Mouse (Mus musculus) kidney, postnatal 10 days (tissue): ENCODE data around the gene Plekha1.

ENCODE experiments used
- DNase-seq: peaks from one replicate; pipeline ENCODE4 v3.0.0; 2021; ENCODE audit warnings: mixed read lengths

Gene Plekha1

DNA sequence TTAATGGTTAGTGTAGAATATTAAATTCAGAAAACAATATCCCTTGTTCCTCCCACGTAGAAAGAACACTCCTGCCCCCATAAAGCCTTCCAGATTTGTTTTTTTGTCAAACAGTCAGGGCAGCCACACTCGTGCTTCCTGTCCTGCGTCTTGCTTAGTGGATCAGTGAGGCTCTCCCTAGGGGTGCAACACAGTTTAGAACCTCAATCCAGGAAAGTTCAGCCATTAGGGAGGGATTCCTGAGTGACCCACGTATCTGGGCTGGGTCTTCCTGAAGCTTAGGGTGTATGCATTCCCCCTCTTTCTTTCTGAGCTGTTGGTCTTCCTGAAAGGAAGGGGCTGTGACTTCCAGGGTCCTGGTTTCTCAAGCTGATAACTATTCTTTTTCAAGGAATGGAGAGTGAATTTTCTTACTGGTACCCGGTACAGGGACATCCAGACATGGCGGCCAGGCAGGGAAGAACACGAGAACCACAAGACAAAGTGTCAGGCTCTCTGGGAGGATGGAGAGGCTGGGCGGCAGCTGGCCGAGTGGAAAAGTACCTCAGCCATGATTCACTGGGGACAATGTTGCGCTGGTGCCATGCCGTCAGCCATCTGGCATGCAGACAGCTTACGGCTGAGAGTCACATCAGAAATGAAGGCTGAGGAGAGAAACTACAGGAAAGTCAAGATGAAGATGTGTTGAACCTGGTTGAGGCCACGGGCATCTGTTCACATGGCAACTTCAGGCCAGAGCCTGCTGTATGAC, 57.6 kb downstream of the Plekha1 start:
- DNase-seq, result no peak

DNA sequence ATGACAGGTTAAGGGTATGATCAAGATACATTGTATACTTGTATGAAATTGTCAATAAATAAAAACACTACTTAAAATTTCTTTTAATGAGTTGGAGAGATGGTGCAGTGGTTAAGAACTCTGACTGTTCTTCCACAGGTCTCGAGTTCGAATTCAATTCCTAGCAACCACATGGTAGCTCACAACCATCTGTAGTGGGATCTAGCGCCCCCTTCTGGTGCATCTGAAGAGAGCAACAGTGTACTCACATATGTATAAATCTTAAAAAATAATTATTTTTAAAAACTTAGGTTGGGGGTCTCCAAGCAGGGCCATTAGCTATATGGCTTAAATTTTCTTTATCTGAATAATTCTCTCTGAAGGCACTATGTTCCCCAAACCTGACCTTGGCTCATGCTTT, 64.8 kb downstream of the Plekha1 start:
- DNase-seq, result no peak

DNA sequence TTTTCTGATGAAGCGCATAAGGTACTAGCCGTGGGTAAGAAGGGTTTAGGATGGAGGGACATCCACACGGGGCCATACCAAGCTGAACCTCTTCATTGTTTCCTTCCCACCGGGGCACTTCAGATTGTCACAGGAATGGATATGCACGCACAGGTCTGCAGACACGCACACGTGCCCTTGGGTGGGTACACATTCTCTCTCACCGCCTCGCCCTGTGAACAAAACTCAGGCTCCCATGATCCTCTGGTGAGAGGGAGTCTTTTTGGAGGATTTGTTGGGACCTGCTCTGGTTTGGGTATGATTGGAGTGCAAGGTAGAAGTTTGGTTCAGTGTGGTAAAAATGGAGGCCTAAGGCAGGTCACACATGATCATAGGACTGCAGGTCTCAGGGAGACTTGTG, 67.4 kb downstream of the Plekha1 start:
- DNase-seq, result no peak

DNA sequence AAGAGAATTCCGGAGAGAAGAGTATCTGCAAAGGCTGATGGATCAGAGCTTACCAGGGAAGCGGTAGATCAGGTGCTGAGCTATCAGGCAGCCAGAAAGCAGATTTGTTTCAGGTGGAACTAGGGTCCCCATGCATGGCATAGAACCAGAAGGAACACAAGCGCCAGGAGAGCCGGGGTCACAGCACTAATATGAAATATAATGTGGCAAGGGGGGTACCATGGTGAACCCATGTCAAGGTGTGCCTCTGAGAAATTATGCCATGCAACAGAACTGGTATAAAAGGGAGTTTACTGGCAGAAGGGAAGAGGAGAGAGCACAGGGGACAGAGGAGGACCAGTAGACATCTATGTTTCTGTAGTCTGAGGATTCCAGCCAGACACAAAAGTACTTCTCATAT, 69.1 kb downstream of the Plekha1 start:
- no peak for DNase-seq

DNA sequence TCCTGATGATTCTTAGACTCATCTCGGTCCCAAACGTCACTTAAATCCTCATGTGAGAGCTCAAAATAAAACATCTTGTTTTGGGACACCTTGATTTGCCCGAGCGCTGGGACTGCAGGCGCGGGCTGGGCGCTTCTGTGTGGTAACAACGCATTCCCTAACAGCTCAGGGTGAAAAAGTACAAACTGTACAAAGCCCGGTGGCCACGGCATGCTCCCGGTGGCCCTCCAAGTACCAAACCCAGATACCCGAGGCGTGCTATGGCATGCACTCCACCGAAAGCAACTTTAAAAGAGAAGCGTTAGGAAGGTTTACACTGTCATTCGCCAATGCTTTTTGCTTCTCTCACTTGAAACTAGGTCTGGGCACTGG, 69.9 kb downstream of the Plekha1 start:
- no peak for DNase-seq

DNA sequence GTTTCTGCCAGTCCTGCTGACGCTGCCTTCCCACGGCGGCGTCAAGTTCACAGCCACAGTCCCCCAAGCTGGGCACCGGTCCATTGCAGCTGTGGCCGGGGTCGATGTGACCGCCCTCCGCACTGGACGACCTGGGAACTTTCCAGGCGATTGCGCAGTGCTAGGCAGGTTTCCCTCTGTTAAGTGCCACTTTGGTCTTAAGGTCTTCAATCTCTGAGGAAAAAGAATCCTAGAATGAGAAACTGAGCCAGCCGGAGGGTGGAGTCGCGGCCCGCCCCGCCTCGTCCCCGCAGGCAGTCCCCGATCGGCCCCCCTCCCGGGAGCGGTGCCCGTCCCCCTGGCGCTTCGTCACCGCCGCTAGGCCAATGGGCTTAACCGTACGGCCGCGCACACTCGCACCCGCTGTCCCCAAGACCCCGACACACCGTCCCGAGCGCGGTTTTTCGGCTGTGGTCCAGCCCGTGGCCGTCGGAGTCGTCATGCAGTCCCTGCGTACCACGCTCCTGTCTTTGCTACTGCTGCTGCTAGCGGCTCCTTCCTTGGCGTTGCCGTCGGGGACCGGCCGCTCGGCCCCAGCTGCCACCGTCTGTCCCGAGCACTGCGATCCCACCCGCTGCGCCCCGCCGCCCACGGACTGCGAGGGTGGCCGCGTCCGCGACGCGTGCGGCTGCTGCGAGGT, 70.4 kb downstream of the Plekha1 start, which contains the start of gene Htra1:
Htra1 (plus strand) TSS at position 319 of the 679 bp plus-strand sequence.
- DNase-seq, result peak; percentile 84

DNA sequence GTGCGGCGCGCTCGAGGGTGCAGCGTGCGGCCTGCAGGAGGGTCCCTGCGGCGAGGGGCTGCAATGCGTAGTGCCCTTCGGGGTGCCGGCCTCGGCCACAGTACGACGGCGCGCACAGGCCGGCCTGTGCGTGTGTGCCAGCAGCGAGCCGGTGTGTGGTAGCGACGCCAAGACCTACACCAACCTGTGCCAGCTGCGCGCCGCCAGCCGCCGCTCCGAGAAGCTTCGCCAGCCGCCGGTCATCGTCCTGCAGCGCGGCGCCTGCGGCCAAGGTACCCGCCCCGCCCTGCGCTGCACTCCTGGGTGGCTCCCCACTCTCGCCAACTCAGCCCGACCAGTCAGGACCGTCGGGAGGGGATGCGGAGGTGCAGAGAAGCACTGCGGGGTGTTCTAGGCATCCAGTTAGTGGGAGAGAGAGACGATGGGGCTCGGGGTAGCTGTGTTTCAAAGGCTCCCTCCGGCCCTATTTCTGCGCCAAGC, 71.0 kb downstream of the Plekha1 start:
- peak; percentile 56 for DNase-seq

DNA sequence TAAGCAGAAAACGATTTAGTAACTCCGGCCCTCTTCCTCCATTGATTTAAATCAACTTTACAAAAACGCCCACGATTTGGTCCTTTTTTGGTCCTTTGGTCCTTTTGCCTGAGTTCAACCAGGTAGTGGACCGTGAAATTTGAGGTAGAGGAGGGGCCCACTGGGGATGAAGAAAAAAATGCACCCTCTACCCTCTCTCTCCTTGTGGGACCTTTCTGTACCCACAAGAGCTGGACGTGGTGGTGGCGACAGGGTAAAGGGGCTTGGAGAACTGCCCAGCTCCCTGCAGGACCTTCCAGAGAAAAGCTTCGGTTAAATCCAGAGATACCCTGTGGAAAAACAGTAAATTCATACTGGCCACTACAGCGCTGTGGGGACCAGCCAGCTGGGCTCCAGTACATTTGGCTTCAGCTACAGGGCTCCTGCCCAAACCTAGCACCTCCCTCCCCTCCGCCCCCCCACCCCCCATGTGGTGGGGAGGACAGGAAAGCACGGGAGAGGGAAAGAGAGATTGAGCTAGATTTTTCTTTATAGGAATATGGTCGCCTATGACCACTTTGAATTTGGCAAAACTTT, 71.8 kb downstream of the Plekha1 start:
- peak; percentile 15 for DNase-seq

DNA sequence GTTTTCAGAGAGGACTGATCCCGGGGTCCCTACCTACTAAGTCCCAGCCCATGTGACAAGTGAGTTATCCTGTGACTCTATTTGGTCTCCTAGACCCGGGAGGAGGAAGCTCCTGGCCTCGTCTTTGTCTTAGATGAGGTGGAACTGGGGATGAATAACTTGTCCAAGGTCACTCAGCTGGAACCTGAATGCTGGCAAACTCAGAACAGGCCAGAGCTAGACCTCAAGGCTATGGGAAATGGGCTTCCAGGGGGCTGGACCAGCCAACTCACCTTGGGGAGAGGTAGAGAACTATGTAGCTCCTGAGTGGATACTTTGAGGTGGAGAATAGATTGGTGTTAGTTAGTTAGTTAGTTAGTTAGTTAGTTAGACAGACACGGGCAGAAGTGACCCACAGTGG, 72.4 kb downstream of the Plekha1 start:
- no peak for DNase-seq

DNA sequence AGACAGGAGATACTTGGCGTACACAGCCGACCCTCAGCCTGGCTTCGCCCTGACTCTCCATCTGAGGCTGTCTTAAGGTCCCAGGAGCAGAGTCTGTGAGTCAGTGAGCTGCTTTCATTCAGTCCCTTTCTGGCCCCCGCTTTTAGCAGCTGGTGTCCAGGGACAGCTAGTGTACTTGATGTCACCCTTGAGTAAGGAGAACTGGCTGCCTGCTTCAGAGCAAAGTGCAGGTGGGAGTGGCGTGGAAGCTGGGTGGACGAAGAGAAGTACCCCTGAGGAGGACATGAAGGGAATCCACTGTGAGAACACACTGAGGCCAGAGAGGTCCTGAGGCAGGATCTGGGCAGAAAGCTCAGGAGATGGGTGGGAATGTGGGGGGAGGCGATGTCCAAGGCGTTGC, 73.3 kb downstream of the Plekha1 start:
- no peak for DNase-seq

DNA sequence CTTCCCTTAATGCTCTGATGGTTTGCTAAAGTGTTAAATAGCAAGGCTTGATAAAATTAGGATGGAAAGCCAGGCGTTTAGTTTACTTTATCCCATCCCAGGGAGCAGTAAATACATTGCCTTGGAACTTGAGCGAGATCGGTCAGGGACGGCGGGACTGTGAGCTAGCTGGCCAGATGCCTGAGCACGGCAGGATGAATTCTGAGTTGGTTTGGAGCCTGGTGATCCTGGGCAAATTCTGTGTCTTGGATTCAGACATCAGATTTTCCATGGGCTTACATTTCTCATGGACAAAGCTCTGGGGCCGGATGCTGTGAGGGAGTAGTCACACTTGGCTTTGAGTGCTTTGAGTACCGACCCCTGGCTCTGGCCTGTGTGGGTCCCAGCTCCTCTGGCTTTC, 75.2 kb downstream of the Plekha1 start:
- DNase-seq, result no peak

DNA sequence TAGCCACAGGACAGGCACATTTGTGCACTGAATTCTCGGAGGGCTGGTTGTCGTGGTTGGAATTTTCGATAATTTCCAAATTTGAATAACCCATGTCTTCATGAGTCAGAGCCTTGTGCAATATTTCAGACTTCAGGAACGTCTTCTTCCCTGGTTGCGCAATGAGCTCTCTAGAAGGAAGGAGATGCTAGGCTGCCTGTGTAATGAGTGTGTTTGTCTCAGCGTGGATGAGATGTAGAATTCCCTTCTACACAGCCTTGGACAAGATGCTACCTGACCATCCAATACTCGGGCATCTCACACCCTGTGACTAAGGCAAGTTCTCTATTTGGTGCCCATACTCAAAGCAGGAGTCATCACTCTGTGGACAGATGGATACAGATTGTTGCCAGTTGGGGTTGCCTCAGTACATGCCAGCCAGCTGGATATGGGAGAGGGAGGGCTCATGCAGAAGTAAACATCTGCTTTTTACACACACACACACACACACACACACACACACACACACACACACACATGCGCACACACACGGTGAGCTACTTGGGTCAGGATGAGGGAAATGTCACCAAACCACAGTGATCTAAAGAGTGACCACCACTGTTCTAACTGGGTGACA, 77.8 kb downstream of the Plekha1 start:
- DNase-seq, result no peak

DNA sequence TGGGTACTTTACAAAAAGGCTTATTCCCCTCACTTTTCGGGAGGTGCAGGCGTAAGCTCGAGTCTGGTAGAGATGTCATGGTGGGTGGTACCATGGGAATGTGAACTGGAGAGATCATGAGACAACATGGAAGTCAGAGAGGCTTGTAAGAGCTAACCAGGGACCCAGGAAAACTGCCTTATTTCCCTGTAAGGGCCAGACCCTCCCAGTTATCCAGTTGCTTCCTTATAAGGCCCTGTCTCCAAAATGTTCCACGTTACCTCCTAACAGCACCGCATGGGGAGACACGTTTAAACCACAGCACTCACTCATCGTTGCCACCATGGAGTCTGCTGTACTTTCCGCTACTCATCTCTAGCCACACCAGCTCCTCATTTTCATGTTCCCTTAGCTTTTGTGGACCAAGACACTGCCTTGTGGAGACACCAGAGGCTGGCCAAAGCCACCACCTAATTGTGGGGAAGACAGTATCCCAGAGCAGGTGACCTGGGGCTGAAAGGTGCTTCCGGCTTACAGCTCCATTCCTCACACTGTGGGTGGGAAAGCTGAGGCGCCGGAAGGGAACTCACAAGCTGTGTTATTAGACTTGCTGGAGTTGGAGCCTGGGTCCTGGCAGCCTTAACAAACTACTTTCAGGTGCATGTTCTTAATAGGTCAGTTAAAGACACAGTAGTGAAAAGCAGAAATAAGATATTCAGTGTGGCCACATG, 79.4 kb downstream of the Plekha1 start:
- DNase-seq, result no peak

DNA sequence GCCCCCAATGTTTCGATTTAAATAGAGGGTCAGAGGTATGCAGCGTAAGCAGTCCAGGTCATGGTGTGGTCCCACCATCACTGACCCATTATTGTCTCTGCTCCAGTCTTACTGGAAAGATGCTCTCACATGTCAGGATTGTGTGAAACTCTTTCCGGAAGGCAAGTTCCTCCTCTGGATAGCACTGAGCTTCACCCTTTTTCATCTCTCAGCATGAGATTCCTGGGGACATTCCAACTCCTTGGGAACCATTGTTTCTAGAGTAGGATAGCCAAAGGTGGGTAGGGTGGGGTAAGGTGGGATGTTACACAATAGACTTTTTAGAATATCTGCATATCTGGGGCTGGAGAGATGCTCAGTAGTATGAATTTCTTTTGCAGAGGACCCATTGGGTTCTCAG, 80.2 kb downstream of the Plekha1 start:
- DNase-seq, result no peak

DNA sequence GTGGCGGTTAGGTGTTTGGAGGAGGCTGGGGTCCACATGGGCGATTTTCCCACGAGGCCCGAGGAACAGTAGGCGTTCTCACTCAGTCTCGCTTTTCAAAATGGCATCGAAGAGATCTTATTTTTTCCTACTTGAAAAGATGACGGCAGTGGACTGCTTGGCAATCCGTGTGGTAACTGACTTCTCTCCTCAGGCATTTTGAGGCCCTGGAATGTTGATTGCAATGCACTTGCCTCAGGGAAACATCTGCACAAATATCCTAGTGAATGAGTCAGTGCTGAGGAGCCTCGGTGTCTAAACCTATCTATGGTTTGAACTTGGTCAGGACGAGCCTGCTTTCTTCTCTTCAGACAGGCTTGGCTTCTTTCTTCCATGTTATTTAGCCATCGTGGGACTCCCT, 80.7 kb downstream of the Plekha1 start:
- DNase-seq, result no peak

DNA sequence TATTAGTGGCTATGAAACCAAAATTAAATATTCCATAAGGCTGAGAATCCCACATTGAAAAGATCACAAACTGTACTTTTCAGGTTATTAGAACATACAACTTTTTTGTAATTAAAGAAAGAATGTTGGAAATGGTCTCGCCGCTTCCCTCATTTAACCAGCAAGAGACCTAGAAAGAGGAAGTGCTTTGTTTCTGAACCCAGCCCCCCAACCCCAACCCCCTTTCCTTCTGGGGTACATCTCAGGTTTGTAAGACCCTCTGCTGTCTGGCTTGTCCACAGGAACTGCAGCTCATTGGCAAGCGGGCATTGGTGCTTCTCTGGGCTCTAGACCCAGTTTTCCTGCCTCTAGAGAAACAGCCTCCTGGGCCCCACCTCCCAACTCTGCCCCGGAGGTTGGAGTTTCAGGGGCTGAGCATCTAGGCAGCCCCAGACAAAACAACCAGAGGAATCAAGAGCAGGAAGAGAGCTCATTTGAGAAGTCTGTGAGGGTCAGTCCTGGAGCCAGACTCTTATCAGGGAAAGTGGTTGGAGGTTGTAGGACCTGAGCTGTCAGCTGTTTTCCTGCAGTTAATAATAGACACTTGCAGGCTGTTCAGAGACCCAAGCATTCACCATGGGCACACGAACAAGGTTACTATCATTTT, 83.1 kb downstream of the Plekha1 start:
- DNase-seq, result peak; percentile 42

DNA sequence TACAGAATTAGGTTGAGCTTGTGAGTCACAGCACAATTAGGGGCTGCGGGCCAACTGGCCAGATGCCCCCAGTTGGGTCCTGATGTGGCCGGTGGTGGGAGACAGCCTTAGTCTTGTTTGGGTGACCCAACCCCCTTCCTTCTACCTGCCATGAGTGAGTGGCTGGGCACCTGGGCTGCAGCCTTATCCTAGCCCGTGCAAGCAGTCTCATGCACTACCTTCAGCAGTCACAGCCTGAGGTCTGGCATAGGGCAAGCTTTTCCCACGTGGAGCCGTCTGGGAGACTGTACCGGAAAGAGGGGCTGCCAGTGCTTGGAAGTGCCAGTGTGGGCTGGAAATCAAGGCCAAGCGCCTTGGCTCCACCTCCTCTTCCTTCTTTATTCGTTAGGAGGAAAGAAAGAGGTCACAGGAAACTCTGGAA, 83.8 kb downstream of the Plekha1 start:
- peak; percentile 67 for DNase-seq

DNA sequence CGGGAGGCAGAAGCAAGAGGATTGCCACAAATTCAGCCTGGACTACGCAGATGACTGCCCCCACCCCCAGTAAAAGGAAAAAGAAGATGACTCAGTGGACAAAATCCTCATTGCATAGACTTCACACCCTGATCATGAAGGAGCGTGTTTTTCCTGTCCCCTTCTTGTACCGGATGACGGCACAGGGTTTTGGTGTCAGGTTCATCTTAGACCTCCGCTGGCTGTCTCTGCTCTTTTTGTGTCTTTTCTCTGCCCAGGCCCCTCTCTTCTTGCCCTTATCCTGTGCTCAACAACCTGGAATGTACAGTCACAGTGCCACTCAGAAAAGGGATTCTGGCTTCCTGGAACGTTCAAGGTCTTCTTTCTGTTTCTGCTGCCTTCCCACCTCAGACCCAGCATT, 84.9 kb downstream of the Plekha1 start:
- DNase-seq, result no peak

DNA sequence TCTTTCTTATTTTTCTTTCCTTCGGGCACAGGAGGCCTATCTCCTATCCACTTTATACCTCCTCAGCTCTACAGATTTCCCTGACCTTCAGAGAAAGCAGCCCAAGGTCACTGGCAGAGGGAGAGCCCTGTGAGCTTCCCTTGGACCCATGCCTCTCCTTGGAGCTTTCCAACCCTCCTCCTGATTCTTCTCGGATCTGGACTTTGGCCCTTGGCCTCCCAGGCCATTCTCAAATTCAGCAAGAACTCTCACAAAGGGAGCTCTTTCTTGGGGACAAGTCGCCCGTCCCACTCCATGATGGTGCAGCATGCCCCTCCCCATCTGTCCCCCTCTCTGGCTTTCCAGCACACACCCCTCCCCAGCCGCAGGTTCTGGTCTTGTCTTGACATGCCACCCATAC, 85.4 kb downstream of the Plekha1 start:
- DNase-seq, result no peak

DNA sequence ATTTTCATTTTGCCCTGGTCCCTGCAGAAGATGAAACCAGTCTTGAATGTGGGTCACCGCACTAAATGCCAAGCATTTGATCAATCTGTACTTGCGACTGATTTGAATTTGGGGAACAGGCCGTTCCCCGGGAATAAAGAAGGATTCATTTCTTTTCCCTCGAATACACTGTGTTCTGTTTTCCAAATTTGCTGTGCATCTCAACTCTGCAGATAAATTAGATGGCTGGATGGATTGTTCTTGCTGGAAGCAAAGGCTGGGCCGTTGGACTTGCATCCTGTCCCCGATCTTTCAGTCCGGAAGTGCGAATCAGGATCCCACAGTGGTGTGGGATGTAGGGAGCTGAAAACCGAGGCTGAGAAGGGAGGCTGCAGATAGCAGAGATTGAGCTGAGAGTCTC, 87.8 kb downstream of the Plekha1 start:
- no peak for DNase-seq

DNA sequence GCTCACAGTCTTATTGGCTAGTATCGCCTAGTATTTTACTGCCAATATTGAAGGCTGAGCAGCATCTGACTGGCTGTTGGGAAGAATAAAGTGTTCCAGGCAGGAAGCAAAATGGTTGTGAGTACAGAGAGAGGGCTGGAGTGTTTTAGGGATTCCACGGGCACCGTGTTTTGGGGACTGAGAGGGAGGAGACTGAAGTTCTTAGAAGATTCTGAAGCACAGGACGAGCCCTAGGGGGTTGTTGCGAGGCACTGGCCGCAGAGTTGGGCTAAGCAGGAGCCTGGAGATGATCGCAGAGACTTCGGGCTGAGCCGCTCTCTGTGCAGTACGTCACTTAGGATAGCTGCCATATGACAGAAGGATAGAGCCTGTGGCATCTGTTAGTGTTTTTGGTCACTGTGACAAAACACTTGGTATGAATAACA, 88.6 kb downstream of the Plekha1 start:
- DNase-seq, result no peak

DNA sequence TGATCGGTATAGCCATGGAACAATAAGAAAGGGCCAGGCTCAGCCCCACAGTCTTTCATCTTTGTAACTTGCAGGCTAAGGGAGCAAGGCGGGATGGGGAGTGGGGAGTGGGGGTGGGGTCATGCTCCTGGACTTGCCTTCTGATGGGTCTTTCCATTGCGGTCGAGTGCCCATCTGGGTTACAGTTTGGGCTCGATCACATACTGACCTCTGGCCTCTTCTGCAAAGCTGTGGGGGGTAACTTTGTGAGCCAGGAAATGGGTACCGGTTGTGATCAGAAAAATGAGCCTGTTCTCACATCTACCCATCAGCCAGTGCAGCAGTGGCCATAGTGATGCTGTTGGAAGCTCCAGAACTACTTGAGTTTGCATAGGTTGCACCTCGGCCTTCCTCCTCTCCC, 93.0 kb downstream of the Plekha1 start:
- DNase-seq, result no peak
